Mouse (Mus musculus) neural tube, embryonic 14.5 days (tissue): ENCODE measurements at regions not wholly inside any gene's neighbourhood (a gene's known extent, or its start where the extent isn't known, plus 50 kb on each side); places are given as distances from the start of the nearest gene placed in this dataset.

Experiments
- ATAC-seq: fragments of 200-750 bp; cut with Nextera tagmentation; 2 replicates; pipeline ENCODE4 v1.8.0; 2017; ENCODE audit warnings: low read depth, mild to moderate bottlenecking, moderate TSS enrichment, moderate library complexity
- H3K27ac ChIP-seq: fragments of 300-500 bp; sonication (generic); 2 replicates; pipeline ENCODE4 v1.5.1; 2014; ENCODE audit warnings: low read depth, mild to moderate bottlenecking, control low read depth, low read length, moderate library complexity, mixed read lengths
- H3K27me3 ChIP-seq: fragments of 300-500 bp; sonication (generic); 2 replicates; pipeline ENCODE4 v1.6.1; 2014; ENCODE audit warnings: low read length; ENCODE audit not compliant: control insufficient read depth, insufficient read depth
- H3K36me3 ChIP-seq: fragments of 300-500 bp; sonication (generic); 2 replicates; pipeline ENCODE4 v1.6.1; 2014; ENCODE audit warnings: low read length, mixed read lengths; ENCODE audit not compliant: control insufficient read depth, insufficient read depth
- H3K4me1 ChIP-seq: fragments of 300-500 bp; sonication (generic); 2 replicates; pipeline ENCODE4 v1.6.1; 2014; ENCODE audit warnings: low read length; ENCODE audit not compliant: control insufficient read depth, insufficient read depth
- H3K4me2 ChIP-seq: fragments of 300-500 bp; sonication (generic); 2 replicates; pipeline ENCODE4 v1.6.1; 2014; ENCODE audit warnings: mild to moderate bottlenecking, low read depth, low read length, control low read depth
- H3K4me3 ChIP-seq: fragments of 300-500 bp; sonication (generic); 2 replicates; pipeline ENCODE4 v1.5.1; 2014; ENCODE audit warnings: low read depth, low read length, control low read depth, mixed read lengths
- H3K9ac ChIP-seq: fragments of 300-500 bp; sonication (generic); replicated peaks from 2 replicates; pipeline ENCODE4 v1.6.1; 2014; ENCODE audit warnings: low read depth, mild to moderate bottlenecking, control low read depth, low read length, mixed read lengths
- H3K9me3 ChIP-seq: fragments of 300-500 bp; sonication (generic); 2 replicates; pipeline ENCODE4 v1.6.1; 2016; ENCODE audit warnings: low read length; ENCODE audit not compliant: control insufficient read depth
- WGBS: fragments of 180-500 bp; shearing (Covaris S2); extraction: QIAGEN DNeasy Blood & Tissue Kit; methylation state at CpG from one replicate; pipeline ENCODE4 v1.1.7; 2014; 5-methylcytosine and 5-hydroxymethylcytosine counted together

GRCm38 (mm10) chr3:156082268-156082667, 479.3 kb upstream of the Negr1 start:
- Histone ChIP-seq H3K9me3 (no peaks in the 10 kb centered on the region), H3K4me1 (no peaks in the 10 kb centered on the region), H3K36me3 (no peaks in the 10 kb centered on the region), H3K27me3 (no peaks in the 10 kb centered on the region), H3K4me3 (no peak overlapping the region), H3K9ac (no peak overlapping the region), H3K27ac (no peak overlapping the region), H3K4me2 (no peak overlapping the region)
- ATAC-seq, result no peak

GRCm38 (mm10) chr3:156093689-156094088, 467.9 kb upstream of the Negr1 start:
- ATAC-seq, result no peak
- Histone ChIP-seq H3K36me3 (no peaks in the 10 kb centered on the region), H3K9me3 (no peaks in the 10 kb centered on the region), H3K9ac (no peak overlapping the region), H3K4me2 (no peak overlapping the region), H3K4me3 (no peak overlapping the region), H3K27me3 (no peaks in the 10 kb centered on the region), H3K27ac (no peak overlapping the region), H3K4me1 (no peaks in the 10 kb centered on the region)

GRCm38 (mm10) chr3:156094990-156095389, 466.6 kb upstream of the Negr1 start:
- 61% methylated on average over 3 of the region's 3 CpGs for WGBS
- Histone ChIP-seq H3K27ac (no peak overlapping the region), H3K4me2 (no peak overlapping the region), H3K9me3 (no peaks in the 10 kb centered on the region), H3K9ac (no peak overlapping the region), H3K4me1 (no peaks in the 10 kb centered on the region), H3K27me3 (no peaks in the 10 kb centered on the region), H3K4me3 (no peak overlapping the region), H3K36me3 (no peaks in the 10 kb centered on the region)
- no peak for ATAC-seq

GRCm38 (mm10) chr3:156105788-156106187, 455.8 kb upstream of the Negr1 start:
- WGBS, result 93% methylated on average over 1 of the region's 1 CpGs
- Histone ChIP-seq H3K4me1 (no peaks in the 10 kb centered on the region), H3K36me3 (no peaks in the 10 kb centered on the region), H3K27me3 (no peaks in the 10 kb centered on the region), H3K9ac (no peak overlapping the region), H3K27ac (no peak overlapping the region), H3K4me2 (no peak overlapping the region), H3K4me3 (no peak overlapping the region), H3K9me3 (no peaks in the 10 kb centered on the region)
- ATAC-seq, result no peak

GRCm38 (mm10) chr3:156120341-156120740, 441.3 kb upstream of the Negr1 start:
- H3K4me1 ChIP-seq, result no peaks in the 10 kb centered on the region
- no peak overlapping the region for H3K4me2 ChIP-seq
- 22% methylated on average over 3 of the region's 3 CpGs for WGBS
- no peak overlapping the region for H3K4me3 ChIP-seq
- no peak overlapping the region for H3K9ac ChIP-seq
- H3K9me3 ChIP-seq, result no peaks in the 10 kb centered on the region
- H3K27me3 ChIP-seq, result no peaks in the 10 kb centered on the region
- H3K36me3 ChIP-seq, result no peaks in the 10 kb centered on the region
- no peak overlapping the region for H3K27ac ChIP-seq
- ATAC-seq, result no peak

- no peaks in the 10 kb centered on the region for H3K9me3 ChIP-seq
- no peaks in the 10 kb centered on the region for H3K4me1 ChIP-seq
- no peak overlapping the region for H3K4me2 ChIP-seq
- H3K27me3 ChIP-seq, result no peaks in the 10 kb centered on the region
- no peak for ATAC-seq
- WGBS, result 70% methylated on average over 1 of the region's 1 CpGs
- no peaks in the 10 kb centered on the region for H3K36me3 ChIP-seq
- no peak overlapping the region for H3K27ac ChIP-seq
- H3K9ac ChIP-seq, result no peak overlapping the region
- no peak overlapping the region for H3K4me3 ChIP-seq
Observed at GRCm38 (mm10) chr3:156131598-156131997, 430.0 kb upstream of the Negr1 start.

GRCm38 (mm10) chr3:156141355-156141754, 420.2 kb upstream of the Negr1 start:
- Histone ChIP-seq H3K4me3 (no peak overlapping the region), H3K9ac (no peak overlapping the region), H3K4me1 (no peaks in the 10 kb centered on the region), H3K4me2 (no peak overlapping the region), H3K27ac (no peak overlapping the region), H3K9me3 (no peaks in the 10 kb centered on the region), H3K27me3 (no peaks in the 10 kb centered on the region), H3K36me3 (no peaks in the 10 kb centered on the region)
- 70% methylated on average over 5 of the region's 5 CpGs for WGBS
- no peak for ATAC-seq

- no peak overlapping the region for H3K9ac ChIP-seq
- H3K27ac ChIP-seq, result no peak overlapping the region
- H3K4me3 ChIP-seq, result no peak overlapping the region
- H3K36me3 ChIP-seq, result no peaks in the 10 kb centered on the region
- 57% methylated on average over 3 of the region's 3 CpGs for WGBS
- no peaks in the 10 kb centered on the region for H3K27me3 ChIP-seq
- H3K9me3 ChIP-seq, result no peaks in the 10 kb centered on the region
- no peak for ATAC-seq
- no peak overlapping the region for H3K4me2 ChIP-seq
- no peaks in the 10 kb centered on the region for H3K4me1 ChIP-seq
Observed at GRCm38 (mm10) chr3:156149322-156149721, 412.3 kb upstream of the Negr1 start.

- H3K27me3 ChIP-seq, result no peaks in the 10 kb centered on the region
- no peaks in the 10 kb centered on the region for H3K9me3 ChIP-seq
- H3K4me1 ChIP-seq, result no peaks in the 10 kb centered on the region
- no peaks in the 10 kb centered on the region for H3K36me3 ChIP-seq
- H3K9ac ChIP-seq, result no peak overlapping the region
- no peak for ATAC-seq
- no peak overlapping the region for H3K27ac ChIP-seq
- H3K4me2 ChIP-seq, result no peak overlapping the region
- H3K4me3 ChIP-seq, result no peak overlapping the region
Observed at GRCm38 (mm10) chr3:156170076-156170475, 391.5 kb upstream of the Negr1 start.

GRCm38 (mm10) chr3:156198688-156199087, 362.9 kb upstream of the Negr1 start:
- Histone ChIP-seq H3K4me3 (no peak overlapping the region), H3K27me3 (no peaks in the 10 kb centered on the region), H3K4me1 (no peaks in the 10 kb centered on the region), H3K36me3 (no peaks in the 10 kb centered on the region), H3K4me2 (no peak overlapping the region), H3K9ac (no peak overlapping the region), H3K9me3 (no peaks in the 10 kb centered on the region), H3K27ac (no peak overlapping the region)
- no peak for ATAC-seq
